Mouse (Mus musculus) thymus, postnatal 4 days (tissue): ENCODE results near the gene Sox10.

ENCODE experiments used
- DNase-seq: peaks from one replicate; pipeline ENCODE4 v3.0.0; 2021

Gene Sox10

GRCm38 (mm10) chr15:79165140-79165539 lies at the start of gene Sox10:
Gene Sox10 (minus strand): TSS chr15:79165240.
- no peak for DNase-seq

DNA sequence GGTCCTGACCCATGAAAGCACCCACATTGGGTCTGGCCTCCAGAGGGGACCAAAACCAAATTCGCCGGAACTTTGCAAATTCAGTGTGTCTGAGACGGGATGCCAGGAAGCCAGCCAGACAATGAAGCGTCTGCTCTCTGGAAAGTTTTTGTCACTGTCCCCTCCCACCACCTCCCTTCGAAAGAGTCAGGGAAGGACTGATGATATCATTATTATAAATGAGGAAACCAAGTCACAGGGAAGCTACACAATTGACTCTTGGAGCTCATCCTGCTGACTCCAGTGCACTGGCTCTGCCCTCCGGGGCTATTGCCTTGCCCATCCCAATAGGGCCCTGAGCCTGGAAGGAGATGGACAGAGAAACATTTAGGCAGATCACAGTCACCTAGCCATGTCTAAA lies 48.6 kb upstream of the Sox10 start:
- DNase-seq, result no peak

GRCm38 (mm10) chr15:79212750-79213446 lies 47.9 kb upstream of the Sox10 start:
- no peak for DNase-seq

- no peak for DNase-seq
Measured at GRCm38 (mm10) chr15:79210357-79210756, 45.3 kb upstream of the Sox10 start.

DNA sequence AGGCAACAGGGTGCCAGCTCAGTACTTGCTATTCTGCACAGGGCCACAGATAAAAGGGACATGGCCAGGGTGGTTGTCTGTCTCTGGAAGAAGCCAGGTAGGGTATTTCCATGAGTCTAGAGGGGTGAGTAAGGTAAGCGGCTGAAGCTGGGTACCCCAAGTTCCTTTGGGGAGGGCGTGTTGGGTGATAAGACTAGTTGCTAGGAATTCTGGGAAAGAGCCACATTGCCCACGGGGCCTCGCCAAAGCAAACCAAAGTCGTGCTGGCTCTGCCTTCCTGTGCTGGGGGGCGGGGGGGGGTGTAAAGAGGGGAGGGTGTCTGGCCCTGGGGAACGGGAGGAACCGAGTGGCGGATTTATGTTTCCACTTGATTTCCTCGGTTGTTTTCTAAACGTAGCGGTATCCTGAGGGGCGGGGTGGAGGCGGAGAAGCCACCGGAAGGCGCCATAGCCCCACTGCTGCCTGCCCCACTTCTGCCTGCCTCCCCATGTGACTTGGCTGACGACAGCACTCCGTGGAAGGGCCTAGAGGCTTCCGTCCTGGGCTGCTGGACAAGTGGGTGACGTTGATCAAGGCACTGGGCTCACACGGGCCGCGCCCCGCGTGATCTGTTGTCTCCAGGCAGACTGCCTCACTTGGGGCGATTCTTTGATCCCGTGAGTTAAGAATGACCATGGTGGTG lies 43.9 kb upstream of the Sox10 start:
- peak; percentile 64 for DNase-seq

DNA sequence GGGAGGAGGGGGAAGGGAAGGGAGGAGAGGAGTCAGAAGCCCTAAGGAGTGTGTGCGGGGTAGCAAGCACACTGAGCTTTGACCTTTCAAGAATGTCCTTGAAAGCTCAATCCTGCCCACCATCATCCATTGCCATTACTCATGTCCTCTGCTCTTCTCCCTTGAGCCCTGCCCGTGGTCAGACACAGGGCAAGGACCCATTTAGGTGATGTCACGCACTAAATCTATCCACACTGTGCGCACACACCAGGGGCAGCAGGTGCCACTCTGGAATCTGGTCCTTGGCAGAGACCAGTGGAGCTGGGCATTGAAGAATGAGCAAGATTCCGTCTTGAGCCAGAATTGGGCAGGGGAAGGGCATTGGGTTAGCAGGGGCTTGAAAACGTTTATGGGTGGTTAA lies 43.2 kb upstream of the Sox10 start:
- DNase-seq, result no peak

GRCm38 (mm10) chr15:79202575-79202974 lies 37.5 kb upstream of the Sox10 start:
- DNase-seq, result no peak

- peak; percentile 30 for DNase-seq
Measured at GRCm38 (mm10) chr15:79201491-79202150, 36.6 kb upstream of the Sox10 start.

DNA sequence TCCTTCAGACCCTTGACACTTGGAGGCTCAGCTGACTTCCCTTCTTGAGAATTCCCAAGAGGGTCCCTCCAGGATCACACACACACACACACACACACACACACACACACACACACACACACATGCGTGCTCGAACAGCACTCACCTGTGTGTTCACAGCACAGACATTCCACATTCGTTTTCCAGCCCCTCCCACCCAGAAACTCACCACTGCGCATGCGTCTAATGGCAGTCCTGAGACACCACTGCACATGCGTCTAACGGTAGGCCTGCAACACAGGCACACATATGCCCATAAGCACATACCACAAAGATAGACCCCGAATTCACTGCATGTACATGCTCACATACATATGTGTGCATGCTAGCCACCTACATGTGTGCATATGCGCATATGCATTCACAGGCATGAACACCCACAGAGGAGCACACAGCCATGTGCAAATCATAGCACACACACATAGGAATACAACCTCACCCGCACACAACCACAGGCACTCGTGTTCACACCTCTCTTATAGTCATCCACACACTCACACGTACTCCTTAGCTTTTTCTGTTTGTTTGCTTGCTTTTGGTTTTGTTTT lies 34.4 kb upstream of the Sox10 start:
- no peak for DNase-seq

DNA sequence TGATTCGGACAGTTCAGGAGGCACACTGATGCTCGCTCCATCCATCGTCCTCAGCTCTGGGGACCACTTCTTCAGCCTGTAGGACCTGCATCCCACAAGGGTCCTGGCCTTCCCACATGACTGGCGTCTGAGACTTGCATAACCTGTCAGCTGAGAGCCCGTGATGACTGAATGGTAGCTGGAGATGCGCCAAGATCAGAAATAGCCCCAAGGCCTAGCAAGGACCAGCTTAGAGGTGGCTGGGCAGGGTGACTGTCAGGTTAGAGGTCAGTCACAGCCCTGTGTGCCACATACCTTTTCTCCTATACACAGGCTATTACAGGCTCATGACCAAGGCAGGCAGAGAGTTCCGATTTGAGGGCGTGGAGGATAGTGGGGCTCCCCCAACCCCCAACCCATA lies 30.5 kb upstream of the Sox10 start:
- DNase-seq, result no peak

DNA sequence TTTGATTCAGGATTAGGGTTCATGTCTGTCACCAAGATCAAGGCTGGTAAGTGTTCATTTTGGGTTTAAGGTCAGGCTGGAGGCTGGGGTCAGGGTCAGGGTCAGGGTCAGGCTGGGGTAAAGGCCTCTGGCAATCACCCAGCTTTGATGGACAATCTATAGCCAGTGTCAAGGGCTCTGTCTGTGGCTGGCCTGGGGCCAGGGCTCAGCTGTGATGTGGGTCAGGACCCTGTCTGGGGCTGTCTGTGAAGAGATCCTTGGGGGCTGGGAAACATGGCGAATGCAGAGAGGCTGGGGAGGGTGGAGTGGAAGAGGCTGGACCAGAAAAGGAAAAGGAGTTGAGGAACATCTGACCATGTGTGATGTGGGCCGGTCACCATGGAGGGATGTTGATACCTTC lies 29.9 kb upstream of the Sox10 start:
- no peak for DNase-seq

DNA sequence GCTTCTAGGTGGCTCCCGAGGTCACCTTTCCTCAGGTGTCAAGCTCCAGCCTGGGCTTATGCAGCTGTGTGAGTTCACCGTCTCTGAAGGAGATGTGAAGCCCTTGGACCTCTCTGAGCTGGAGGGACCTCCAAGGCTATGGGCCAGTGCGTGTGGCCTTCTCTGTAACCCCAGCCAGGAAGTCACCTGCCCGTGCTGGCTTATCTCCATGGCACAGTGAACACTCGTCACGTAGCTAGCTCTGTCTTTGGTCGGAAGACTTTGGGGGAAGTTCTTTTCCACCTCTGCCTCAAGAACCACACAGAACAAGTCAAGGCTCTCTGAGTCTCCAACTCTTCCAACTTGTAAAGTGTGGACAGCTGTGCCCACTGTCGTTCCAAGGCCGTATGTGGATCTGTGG lies 29.0 kb upstream of the Sox10 start:
- no peak for DNase-seq

- DNase-seq, result no peak
Measured at GRCm38 (mm10) chr15:79192885-79193845, 28.1 kb upstream of the Sox10 start.

DNA sequence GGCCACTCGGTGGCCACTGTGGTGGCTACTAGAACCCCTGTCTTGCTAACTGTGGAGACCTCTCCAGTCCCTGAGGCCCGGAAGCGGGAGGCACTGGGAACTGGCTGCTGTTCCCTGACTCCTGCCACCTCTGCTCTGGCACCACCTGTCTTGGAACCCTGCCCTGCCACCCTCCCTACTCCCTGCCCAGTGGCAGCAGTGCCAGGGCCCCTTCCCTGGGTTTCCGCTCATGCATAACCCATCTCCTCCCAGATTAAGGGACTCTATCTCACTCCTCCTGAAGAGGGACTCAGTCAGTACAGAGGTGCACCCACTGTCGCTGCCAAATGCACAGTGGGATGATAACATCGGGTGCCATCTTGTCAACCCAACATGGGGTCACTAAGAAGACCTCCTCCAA lies 27.4 kb upstream of the Sox10 start:
- no peak for DNase-seq

GRCm38 (mm10) chr15:79191426-79191825 lies 26.4 kb upstream of the Sox10 start:
- DNase-seq, result no peak

- DNase-seq, result no peak
Measured at GRCm38 (mm10) chr15:79187819-79188218, 22.8 kb upstream of the Sox10 start.

DNA sequence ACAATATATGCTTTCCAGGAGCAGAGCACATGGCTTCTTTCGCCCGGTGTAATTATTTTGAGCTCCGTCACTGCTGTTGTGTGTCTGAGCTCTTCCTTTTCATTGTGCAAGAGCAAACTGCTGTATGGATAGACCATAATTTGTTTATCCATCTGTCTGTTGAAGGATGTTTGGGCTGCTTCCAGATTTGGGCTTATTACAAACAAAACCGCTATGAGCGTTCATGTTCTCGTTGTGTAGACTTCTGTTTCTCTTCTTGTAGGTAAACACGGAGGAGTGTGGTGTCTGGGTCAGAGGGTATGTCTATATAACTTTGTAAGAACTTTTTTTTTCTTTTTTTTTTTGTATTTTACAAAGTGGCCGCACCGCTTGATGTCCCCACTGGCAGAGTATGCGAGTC lies 20.2 kb upstream of the Sox10 start:
- DNase-seq, result no peak

DNA sequence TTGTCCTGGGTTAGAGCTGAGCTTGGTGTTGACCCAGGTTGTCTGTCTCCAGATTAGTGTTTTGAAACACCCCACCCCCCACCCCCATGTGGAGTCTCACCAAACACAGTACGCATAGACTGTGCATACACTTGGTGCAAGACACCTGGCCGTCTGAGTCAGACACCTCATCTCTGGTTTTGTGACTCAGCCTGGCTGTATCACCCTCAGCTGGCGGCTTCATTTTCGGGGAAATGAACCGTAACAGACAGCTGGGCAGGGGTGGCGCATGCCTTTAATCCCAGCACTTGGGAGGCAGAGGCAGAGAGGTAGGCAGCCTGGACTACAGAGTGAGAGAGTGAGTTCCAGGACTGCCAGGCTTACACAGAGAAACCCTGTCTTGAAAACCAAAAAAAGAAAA lies 11.9 kb upstream of the Sox10 start:
- DNase-seq, result no peak

- DNase-seq, result no peak
Measured at GRCm38 (mm10) chr15:79166712-79167111, 1.7 kb upstream of the Sox10 start.

GRCm38 (mm10) chr15:79164251-79164650 lies 789 bp downstream of the Sox10 start:
- no peak for DNase-seq

- peak; percentile 50 for DNase-seq
Measured at GRCm38 (mm10) chr15:79162822-79163221, 2.2 kb downstream of the Sox10 start.

GRCm38 (mm10) chr15:79162301-79162700 lies 2.7 kb downstream of the Sox10 start:
- DNase-seq, result no peak

DNA sequence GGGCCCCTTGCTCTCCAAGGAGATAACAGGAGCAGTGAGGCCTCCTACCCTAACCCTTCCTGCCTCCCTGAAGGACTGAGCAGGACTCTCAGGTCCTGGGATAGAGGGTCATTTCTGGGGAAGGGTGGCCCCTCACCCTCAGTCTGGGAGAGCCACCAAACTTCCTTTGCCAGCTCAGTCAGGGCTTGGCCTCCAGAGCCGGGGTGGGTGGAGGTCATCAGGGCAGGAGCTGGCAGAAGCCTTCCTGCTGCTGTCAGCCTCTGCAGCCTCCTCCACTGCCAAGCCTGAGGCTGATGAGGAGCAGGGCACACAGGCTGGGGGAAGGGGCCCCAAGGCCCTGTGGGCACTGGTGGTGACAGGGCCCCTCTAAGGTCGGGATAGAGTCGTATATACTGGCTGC lies 9.5 kb downstream of the Sox10 start:
- no peak for DNase-seq
